Mouse (Mus musculus) bone marrow, adult 2 months (tissue): ENCODE results near the gene Zdhhc4.

ENCODE experiments used
- CTCF ChIP-seq: fragments of 200-500 bp; IDR thresholded peaks from 2 replicates; pipeline ENCODE4 v1.5.1; 2011; ENCODE audit warnings: low read length, control low read depth; ENCODE audit not compliant: control insufficient read depth, insufficient read depth
- POLR2A ChIP-seq: fragments of 200-500 bp; IDR thresholded peaks from 2 replicates; pipeline ENCODE4 v1.6.1; 2011; ENCODE audit warnings: low read depth, mild to moderate bottlenecking, control low read depth, low read length, borderline replicate concordance; ENCODE audit not compliant: control insufficient read depth

DNA sequence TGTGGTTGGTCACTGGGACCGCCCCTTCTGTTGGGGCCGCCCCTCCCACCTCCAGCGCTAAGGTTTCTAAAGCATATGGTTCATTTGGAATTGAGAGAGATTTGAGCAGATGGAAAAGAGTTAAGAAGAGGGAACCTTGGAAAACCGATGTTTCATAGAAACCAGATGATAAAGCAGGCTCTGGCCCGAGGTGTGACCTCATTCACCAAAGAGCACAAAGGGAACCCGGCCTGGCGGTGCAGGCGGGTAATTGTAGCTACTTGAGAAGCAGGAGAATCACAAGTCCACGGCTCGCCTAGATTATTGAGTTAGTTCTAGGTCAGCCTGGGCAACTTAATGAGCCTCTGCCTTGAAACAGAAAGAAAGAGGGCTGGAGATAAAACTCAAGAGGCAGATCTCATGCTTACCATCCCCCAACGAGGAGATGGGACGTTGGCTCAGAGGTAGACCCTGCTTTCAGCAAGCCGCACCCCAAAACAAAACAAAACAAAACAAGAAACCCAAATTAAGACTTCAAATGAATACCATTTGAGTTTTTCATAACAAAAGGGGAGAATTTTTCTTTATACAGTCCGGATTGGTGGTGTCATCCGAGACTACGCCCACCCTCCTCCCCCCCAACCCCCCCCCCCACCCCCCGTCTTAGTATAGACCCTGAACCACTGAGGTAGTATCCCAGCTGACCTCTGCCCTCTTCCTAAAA, 27.8 kb upstream of the Zdhhc4 start, which contains the start of gene Grid2ip:
- TF ChIP-seq CTCF, result no peak
- TF ChIP-seq POLR2A, result no peak
